Mouse (Mus musculus) c-Kit-negative CD71-positive TER-119-positive erythroid progenitor cells, embryonic 14.5 days (primary cell): ENCODE data around the gene Tgfbr1.

Experiments
- DNase-seq: peaks from one replicate; pipeline ENCODE4 v3.0.0-alpha.2; 2013; ENCODE audit warnings: low read depth, low spot score

The Tgfbr1 gene

GRCm38 (mm10) chr4:47422194-47422593, 69.2 kb downstream of the Tgfbr1 start:
- DNase-seq: no peak

DNA sequence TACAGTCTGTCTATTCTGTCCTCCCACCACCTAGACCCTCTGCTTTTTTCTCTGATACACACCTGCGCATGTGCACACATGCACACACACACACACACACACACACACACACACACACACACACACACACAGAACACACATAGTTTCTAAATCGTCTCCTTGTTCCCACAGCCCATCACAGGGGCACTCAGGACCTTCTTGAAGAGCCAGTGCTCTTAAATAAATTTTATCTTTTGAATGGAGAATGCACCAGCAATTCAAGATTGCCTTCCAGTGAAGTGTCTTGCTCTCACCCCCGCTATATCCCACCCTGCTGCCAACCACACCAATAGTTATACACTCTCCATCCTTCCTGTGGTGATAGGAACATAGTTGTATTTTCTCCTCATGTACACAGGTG, 69.9 kb downstream of the Tgfbr1 start:
- no peak for DNase-seq

DNA sequence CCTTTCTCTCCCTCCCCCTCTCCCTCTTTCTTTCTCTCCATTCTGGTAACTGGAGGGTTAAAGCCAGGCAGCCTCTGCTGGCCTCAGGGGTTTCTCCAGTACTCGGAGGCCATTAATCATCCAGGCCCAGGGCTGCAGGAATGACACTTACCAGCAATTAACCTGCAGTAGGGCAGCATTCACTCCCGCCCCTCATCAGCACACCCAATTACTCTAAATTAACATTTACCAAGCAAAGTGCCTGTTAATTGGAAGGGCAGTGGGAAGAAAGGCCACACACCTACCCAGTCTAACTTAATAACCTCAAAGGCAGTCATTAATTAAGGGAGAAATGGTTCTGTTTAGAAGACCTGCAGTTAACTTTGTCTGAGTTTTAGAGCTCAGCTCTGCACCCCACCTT, 71.4 kb downstream of the Tgfbr1 start:
- DNase-seq: no peak

- DNase-seq: no peak
Measured at GRCm38 (mm10) chr4:47425247-47425830, 72.3 kb downstream of the Tgfbr1 start.

GRCm38 (mm10) chr4:47427606-47428005, 74.6 kb downstream of the Tgfbr1 start:
- no peak for DNase-seq

- no peak for DNase-seq
Measured at GRCm38 (mm10) chr4:47430557-47430956, 77.5 kb downstream of the Tgfbr1 start.

DNA sequence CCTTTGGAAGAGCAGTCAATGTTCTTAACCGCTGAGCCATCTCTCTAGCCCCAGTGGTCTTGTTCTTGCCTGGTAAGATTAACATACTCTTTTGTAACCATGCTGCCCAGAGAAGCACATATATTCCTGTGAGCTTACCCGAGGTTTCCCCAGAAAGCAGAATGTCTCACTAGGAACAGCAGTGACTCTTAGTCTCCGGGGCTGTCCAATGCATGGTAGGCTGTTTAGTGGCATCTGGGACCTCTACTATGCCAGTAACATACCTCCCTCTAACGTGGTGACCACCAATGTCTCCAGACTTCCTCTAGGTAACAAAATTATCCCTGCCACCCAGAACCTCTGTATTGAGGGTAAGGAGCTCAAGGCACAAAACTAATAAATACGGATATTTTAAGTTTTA, 78.1 kb downstream of the Tgfbr1 start:
- no peak for DNase-seq

DNA sequence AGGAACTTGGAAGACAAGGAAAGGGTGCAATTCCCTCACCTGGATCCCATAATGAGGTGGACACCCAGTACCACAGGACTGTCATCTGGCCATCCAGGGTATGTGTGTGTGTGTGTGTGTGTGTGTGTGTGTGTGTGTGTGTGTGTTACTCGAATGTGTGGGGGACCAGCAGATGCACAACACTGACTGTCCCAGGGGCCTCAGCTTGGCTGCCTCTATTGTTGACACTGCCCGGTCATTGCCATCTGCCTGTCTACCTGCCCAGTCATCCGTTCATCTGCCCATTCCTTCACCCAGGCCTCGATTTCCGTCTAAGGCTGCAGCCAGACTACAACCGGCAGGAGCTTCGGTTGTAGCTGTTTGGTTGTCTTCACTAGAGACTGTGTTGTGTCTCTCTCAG, 79.7 kb downstream of the Tgfbr1 start:
- no peak for DNase-seq

DNA sequence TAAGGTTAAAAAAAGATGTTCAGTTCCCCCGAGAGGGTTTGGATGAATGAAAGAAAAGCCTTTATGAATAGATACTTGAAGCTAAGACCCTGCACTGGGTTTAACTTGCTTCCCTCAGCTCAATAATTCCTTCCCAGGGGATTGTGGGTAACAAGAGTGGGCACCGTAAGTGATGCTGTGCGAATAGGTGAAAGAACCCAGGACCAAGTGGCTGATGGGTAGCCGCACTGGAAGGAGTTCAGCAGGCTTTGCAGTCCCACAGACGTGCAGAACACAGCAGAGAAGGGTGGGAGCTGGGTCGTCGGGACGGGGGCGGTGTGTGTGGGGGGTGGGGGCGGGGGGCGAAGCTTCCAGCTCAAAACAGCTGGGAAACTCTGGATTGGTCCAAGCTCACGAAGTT, 82.1 kb downstream of the Tgfbr1 start:
- DNase-seq: no peak

DNA sequence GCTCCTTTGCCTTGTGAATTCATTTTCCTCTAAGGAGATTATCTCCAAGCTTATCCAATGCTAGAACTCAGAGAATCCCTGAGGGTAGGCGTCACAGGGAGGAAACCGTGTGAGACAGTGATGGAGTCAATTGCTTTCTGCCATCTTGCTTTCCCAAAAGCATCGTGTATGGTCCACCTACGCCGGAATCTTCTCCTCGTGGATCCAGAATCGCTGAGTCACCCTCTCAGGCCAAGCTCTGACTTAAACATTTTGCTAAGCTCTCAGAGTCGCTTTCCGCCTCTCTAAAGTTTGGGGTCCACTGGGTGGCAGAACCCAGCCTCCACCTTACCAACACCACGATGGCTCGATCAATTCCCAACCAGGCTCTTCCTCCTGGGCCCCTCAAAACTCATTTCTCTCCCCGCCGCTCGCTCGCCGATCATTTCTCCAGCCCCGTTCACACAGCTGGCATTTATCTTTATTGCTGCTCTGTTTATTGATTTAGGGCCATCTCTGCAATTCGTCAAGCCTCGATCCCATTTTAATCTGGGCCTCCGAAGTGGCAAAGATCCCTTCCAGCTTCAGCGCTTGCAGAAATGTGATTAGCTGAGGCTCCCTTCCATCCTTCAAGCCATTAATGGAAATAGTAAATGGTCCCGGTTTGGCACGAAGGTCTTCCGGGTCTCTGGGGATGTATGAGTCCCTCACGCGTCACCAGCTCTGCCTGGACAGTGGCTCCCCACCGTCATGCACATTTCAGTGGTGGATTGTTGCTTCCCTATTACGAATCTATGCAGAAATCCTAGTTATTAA, 82.7 kb downstream of the Tgfbr1 start:
- no peak for DNase-seq

GRCm38 (mm10) chr4:47437365-47438340, 84.6 kb downstream of the Tgfbr1 start:
- peak; percentile 45 for DNase-seq

- DNase-seq: no peak
Measured at GRCm38 (mm10) chr4:47438956-47439355, 85.9 kb downstream of the Tgfbr1 start.

DNA sequence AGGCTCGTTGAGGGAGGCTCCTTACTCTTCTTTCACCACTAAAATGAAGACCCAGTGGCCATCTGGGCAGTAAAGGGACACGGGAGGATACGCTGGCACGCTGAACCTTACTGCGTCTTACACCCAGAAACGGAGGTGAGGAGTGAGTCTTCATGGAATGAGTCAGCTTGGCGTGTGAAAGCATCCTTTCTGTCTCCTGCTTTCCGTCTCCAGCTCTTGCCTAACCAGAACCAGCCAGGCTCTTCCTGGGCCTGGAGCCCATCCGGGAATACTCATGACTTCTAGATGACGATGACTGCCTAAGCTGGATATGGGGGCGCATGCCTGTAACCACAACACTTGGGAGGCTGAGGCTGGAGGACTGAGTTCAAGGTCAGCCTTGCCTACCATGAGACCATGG, 87.9 kb downstream of the Tgfbr1 start:
- DNase-seq: no peak

DNA sequence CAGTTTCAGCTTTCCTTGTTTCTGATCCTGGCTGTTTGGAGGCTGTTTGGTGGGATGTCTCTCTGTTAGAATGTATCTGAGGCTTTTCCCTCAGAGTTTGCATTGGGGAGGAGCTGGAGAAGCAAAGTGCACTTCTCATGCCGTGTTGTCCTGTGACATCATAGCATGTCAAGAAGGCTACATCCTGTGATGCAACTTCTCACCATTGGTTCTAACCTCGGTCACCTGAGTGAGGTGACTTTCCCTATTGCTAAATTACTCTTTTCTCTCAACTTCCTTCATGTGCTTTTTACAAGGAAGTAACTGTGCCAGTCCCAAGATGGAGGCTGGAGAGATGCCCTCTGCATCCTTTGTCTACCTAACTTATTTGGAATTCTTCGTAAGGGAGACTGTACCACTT, 95.5 kb downstream of the Tgfbr1 start:
- DNase-seq: no peak

DNA sequence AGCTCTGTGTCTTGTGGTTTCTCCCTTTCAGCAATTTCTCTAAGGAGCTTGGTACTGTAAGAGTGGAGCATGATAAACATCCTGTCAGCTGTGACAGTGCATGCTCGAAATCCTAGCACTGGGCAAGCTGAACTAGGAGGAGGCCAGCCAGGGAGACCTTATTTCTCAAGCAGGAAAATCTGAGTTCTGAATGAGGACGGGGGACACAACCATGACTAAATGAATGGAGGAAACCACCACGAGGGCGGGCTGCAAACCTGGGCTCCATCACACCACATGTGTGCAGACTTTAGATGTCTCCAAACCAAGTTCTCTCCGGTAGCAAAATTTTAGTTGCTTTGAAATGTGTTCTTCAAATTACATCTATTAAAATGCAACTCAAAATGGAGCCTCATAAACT, 96.1 kb downstream of the Tgfbr1 start:
- no peak for DNase-seq

DNA sequence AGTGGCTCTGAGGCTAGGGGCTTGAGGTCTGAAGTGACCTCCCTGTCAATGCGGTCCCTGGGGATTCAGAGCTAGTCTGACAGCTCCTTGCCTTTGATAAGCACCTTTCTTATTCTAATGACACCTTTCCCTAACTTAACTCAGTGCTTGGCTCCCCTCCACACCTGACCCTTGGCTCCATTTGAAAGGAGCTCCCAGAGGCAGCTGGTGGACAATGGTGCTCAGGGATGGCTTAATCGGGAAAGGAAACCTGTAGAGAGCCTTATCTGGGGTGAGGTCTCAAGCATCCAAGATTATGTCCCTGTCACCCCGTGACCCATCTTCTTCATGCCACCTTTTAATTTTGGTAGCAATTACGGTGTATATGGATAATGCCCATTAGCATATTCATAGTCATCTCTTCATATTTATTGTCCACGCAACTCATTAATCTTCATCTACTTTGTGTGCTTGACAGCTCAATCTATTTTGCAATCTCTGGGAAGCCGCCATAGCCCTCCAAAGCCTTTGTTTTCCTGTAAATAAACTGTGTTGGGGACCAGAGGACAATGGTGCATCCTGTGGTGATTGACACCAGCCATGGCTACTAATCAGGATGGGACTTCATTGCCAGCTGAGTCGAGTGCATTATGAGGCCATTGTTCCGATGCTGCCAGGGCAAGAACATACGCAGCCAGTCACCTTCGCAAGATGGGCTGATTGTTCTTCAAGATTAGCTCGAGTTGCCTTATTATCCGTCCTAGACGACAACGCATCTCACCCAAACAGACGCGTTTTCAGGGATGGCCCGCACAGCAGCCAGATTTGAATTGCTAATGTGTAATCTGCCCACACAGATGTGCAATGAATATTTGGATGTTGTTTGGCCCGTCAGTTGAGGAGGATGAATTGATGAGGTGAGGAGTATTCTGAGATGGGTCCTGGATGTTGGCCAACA, 96.8 kb downstream of the Tgfbr1 start:
- no peak for DNase-seq
